Mouse (Mus musculus) left cerebral cortex, adult 9 months (tissue): ENCODE measurements around the gene Ppp2r5e.

ENCODE experiments used
- DNase-seq, 2 experiments: peaks; one replicate each; pipeline ENCODE4 v3.0.0; 2022; ENCODE audit warnings: low spot score in 2 of 2

Gene Ppp2r5e

GRCm38 (mm10) chr12:75537673-75538423 lies 58.2 kb downstream of the Ppp2r5e start:
- no peak for DNase-seq

- DNase-seq = no peak
Measured at GRCm38 (mm10) chr12:75537019-75537672, 58.9 kb downstream of the Ppp2r5e start.

DNA sequence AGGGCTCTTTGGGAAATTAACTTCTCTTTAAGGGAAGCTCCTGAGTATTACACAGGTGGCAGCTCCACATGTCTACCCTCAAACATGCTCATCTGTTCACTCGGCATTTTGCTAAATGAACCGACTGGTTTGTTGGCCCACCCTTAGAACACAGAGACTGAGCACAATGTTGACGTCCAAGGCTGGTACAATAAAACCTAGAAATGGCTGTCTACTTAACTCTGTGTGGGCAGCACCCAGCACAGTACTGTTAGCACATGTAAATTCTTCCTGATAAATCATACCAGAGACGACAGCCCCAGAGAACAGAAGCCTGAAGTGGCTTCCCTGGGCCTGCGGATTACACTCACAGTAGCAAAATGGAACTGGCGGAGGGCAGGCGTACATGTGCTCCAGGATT lies 59.5 kb downstream of the Ppp2r5e start:
- DNase-seq = no peak

GRCm38 (mm10) chr12:75533145-75533544 lies 62.9 kb downstream of the Ppp2r5e start:
- no peak for DNase-seq

GRCm38 (mm10) chr12:75531895-75532294 lies 64.2 kb downstream of the Ppp2r5e start:
- DNase-seq = no peak

DNA sequence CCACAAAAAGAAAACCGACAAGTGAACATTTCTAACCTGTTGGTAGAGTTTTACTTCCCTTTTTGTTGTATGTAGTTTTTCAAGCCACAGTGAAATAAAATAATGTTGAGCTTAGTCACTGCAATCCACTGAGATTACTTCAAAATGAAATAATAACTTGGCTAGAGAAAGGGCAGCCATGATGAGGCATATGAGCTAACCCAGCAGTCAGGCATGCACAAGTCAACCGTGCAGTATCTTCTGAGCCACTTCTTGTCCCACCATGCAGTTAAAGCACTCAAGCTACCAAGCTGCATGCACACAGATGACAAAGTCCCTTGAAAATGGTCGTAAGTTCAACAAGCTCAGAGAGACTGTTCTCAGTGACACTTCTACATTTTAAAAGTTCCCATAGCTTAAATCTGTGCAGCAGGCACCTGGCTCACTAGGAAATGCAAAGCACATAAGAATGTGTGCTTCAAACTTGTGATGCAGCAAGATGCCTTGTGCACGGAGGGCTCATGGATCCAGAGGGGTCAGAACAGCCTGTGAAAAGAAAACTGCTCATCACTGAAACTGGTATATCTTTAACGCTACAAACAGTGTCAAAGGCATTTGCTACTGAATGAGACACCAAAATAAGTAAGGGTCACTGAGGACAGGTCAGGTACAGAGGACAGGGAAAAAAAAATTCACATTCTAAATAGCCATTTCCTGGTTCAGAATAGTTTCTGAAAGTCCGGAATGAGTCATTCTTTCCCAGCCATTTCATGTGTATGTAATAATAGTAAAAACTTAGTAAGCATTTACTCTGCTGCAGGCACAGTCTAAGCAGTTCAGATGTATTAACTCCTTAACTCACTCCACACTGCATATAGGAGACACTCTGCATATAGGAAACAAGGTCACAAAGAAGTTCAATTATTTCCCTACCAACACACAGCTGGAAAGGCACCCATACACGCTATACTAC lies 66.9 kb downstream of the Ppp2r5e start:
- no peak for DNase-seq

GRCm38 (mm10) chr12:75528300-75528699 lies 67.7 kb downstream of the Ppp2r5e start:
- DNase-seq = no peak

DNA sequence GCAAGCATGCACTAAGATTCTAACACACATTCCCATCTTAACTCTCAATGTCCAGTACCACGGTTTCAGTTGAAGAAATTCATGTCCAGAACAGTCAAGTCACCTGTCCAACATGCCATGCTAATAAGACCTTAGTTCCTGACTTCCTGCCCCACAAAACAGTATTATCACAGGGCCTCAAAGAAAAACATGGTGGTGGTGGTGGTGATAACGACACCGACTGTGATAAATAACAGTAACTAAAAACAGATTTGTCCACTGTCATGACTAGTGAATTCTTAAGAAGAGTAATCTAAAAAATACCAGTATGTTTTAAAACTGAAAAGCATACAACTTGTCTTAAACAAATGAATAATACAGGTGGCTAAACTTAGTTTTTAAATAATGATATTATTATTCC lies 71.8 kb downstream of the Ppp2r5e start:
- DNase-seq = no peak

DNA sequence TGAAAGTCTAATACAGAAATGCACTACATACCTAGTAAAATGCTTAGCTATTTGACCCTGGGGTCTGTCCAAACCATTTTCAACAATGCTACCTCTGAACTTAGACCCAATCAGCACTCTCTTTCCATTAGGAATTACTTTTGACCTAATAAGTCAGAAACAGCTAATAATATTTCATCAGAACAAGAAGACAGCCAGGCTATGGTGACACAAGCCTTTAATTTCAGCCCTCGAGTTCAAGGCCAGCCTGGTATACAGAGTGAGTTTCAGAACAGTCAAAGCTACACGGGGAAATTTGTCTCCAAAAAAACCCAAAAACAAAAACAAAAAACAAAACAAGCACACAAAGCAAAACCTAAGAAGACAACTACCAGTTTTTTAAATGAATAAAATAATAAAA lies 73.1 kb downstream of the Ppp2r5e start:
- DNase-seq = no peak

DNA sequence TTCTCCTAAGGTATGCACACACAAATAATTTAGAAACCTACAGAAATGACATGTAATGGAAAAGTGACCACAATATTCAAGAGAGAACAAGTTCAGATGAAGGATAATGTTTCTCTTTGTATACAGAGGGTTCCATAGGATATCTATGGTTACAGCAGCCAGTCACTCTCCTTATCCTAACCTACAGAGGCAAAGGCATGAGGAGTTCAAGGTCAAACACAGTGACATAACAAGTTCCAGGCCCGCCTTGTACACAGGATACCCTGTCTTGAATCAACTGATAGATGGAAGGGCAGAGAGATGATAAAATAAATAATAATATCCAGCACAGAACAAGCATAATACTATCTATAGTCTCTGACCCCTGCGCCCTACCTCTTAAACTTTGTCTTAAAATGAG lies 73.7 kb downstream of the Ppp2r5e start:
- DNase-seq = no peak

GRCm38 (mm10) chr12:75520395-75520794 lies 75.7 kb downstream of the Ppp2r5e start:
- no peak for DNase-seq

GRCm38 (mm10) chr12:75519181-75519940 lies 76.7 kb downstream of the Ppp2r5e start:
- DNase-seq = no peak

DNA sequence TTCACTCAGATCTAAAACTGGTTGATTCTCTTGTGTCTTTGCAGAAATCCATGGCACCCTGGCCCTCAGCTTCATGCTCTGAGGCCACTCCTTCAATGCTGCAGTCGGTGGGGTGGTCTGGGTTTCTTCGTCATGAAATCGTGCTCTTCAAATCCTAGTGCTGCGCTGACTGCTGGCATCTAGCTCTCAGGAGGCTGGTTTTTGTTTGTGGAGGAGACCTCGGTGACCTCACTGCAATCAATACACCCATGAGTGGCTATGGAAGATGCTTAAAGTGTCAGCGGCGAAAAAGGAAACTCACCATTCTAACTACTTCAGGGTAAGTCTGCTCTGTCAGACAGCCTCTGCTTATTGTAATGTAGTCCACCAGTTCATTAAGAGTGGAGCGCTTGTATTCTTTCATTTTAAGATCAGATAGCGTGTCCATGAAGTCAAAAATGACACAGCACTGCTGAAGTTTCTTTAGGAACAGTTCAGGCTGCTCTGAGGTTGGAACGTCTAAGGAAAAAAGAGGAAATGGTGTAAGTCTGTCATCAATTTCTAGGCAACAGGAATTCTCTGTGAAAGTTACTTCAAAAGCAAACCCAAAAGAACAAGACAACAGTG lies 80.6 kb downstream of the Ppp2r5e start:
- no peak for DNase-seq

DNA sequence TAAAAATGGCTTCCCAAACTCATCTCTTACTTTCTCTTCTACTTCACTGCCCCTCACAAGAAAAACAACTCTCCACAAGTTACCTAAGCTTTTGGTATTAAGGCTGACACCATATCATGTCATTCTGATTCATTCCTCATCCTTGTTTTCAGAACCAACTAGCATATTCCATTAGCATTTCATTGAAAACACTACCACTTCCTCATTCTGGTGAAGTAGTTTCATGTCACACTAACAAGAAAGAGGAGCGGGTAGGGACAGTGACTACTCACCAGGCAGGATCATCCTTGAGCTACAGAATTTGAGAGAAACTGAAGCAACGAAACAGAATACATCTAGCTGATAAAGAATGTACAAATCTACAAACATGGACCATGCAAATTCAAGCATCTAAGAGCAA lies 84.5 kb downstream of the Ppp2r5e start:
- no peak for DNase-seq

DNA sequence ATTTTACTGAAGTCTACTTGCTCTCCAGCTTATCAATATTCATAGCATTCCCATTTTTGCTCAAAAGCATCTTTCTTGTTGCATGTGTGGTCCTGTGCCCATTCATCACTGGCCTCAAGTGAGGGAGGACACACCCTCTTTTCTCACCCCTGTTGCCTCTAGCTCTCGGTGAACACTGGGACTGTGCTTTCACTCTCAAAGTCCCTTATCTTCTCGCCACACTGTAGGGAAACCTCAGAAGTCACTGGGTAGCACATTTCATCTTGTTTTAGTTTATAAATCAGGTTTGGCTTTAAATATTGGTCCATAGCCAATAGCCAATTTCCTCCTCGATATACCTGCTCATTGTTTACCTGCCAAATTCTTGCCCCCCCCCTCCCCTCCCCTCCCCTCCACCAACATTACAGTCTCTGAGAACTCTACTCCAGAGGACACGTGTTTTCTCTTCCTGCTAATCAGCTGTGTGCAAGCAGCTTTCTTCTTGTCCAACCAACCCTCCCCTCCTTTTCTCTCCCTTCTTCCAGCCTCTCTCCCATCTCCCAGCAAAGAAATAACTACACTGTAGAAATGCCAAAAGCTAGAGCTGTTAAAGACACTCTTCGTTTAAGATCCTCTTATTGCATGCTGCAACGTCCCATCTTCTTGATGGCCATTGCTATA lies 90.9 kb downstream of the Ppp2r5e start:
- no peak for DNase-seq

GRCm38 (mm10) chr12:75502664-75503063 lies 93.4 kb downstream of the Ppp2r5e start:
- no peak for DNase-seq

GRCm38 (mm10) chr12:75497698-75498097 lies 98.3 kb downstream of the Ppp2r5e start:
- DNase-seq = no peak

DNA sequence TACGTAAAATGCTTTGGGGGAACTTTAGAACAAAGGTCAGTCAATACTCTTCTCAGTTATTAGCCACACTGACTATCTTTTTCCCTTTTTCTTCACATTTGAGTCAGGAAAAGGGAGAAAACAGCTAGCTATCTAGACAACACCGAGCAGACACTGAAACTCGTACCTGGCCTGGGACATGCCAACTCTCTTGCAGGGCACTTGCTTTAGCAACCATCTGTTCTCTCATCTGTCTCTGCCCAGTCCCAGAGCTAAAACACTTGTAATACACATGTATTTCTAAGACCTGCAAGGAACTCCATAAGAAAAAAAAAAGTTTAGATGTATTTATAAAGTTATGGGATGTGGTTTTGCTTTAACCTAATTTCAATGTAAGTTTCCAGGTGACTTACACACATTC lies 100.4 kb downstream of the Ppp2r5e start:
- no peak for DNase-seq

- DNase-seq = no peak
Measured at GRCm38 (mm10) chr12:75494643-75495042, 101.4 kb downstream of the Ppp2r5e start.

DNA sequence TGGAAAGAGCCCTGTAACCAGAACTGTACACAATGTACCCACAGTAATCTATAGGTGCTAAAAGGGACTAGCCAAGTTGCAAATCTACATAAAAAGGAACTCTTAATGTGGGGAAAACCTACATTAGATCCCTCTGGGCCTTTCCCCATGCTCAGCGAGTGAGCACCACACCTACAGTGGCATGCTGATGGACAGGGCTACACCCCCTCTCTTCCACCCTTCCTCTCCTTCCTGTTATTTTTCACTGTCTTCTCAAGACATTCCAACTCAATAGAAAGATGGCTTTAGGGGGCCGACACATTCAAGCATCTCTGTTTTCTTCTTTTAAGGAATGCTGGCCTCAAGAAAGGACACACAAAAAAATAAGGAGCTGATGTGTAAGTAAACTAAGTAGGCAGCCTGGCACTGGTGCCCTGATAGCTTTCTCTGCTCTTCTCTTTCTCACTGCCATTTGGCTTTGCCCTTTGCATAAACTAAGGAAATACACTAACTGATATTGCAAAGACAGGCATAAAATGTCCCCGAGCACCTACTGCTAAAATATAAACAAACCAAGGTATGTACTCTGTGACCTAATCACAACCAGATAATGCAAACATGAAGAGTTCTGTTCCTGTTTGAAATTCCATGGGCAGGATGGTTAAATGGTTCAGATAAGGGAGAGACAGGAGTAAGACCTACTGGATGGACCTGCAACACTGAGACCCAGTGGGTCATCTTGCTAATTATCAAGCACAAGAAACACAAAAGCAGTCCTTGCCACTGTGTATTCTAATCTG lies 103.3 kb downstream of the Ppp2r5e start:
- DNase-seq = no peak
